ENCODE assay signal across 17 mouse cellular contexts in the genomic region with DNA sequence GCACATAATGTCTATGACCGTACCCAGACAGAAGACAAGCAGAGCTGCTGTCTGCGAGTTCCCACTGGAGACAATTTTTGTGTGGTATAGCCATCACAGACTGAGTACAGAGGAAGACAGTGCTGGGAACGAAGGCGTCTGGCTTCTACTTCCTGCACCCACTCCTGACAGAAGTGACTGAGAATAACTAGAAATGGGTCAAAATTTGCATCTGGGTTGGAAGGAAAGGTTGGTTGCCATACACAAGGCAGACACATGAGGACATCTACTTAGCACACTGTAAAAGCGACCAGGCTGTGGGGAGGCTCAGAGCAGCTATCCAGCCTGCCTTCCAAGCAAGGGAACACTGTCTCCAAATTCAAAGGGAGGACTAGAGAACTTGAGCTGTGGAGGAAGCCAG.
DNase-seq lines count a peak whose midpoint lies in the region; TF ChIP-seq lines count a peak whose summit lies in the region.
"Had no signal": no experiment of that assay in that cellular context is flagged by ENCODE, and none has a peak within 500 bp of the region (broad histone marks: within the 10 kb centered on the region; RNA-seq: fewer than 3 reads in every experiment).

No protein-coding gene starts in this region.

- WGBS in lung, adult 2 months, result 92% methylated on average over 5 of the region's 5 CpGs

- peak overlapping the region; percentile 67; the same call in 1 of the 2 replicates for H3K27ac ChIP-seq in cortical plate, adult 2 months (ENCODE audit: insufficient read depth, low read length)
- H3K27ac ChIP-seq: embryonic facial prominence, embryonic 10.5 days; gastrocnemius, adult 2 months; hindbrain, embryonic 10.5 days; limb, embryonic 12.5 days; midbrain, embryonic 10.5 days had no signal

- no peak overlapping the region for H3K4me3 ChIP-seq in cortical plate, adult 2 months (ENCODE audit: insufficient read depth, low read length)
- H3K4me3 ChIP-seq in lung, adult 2 months (replicated peaks; ENCODE audit: extremely low read depth, low read depth, low read length), result no peak overlapping the region
- H3K4me3 ChIP-seq: embryonic facial prominence, embryonic 10.5 days; gastrocnemius, adult 2 months; heart, embryonic 10.5 days; hindbrain, embryonic 10.5 days; limb, embryonic 12.5 days; midbrain, embryonic 10.5 days had no signal

- peak; percentile 68 to 75 for DNase-seq in frontal cortex, adult 2 months (ENCODE audit: extremely low spot score in 1 of 2, low spot score in 1 of 2)
- DNase-seq in frontal cortex, postnatal 25 days (ENCODE audit: low spot score in 2 of 2), result no peak
- peak; percentile 55 for DNase-seq in left cerebral cortex, adult 11 months (ENCODE audit: low spot score)
- no peak for DNase-seq in left cerebral cortex, postnatal 10 days (ENCODE audit: extremely low spot score in 1 of 2, low spot score in 2 of 2)
- DNase-seq in left cerebral cortex, postnatal 36 days (ENCODE audit: low spot score in 2 of 2), result peak; percentile 47 to 55
- no peak for DNase-seq in thymus, adult 18-20 months
- DNase-seq in lung, adult 2 months, result no peak
- DNase-seq: cerebellum, adult 9-10 months; gastrocnemius, adult 2 months; liver, postnatal 0 days; lung, postnatal 10 days had no signal

- no peak for TF ChIP-seq POLR2A in cortical plate, adult 2 months (IDR thresholded peaks at IDR 0.05; ENCODE audit: extremely low read depth, insufficient read depth, low read length)
- no peak for TF ChIP-seq POLR2A in lung, adult 2 months (IDR thresholded peaks at IDR 0.05; ENCODE audit: borderline replicate concordance, extremely low read depth, low read depth, low read length)

- intact Hi-C loops in left cerebral cortex, postnatal 10 days (cut with DNase I), result no loop called here
- intact Hi-C loops in left cerebral cortex, postnatal 36 days (cut with DNase I), result no loop called here

- TF ChIP-seq CTCF in cortical plate, adult 2 months (IDR thresholded peaks at IDR 0.05; ENCODE audit: extremely low read depth, insufficient read depth, low read length), result no peak
- TF ChIP-seq CTCF in lung, adult 2 months (IDR thresholded peaks at IDR 0.05; ENCODE audit: insufficient read depth, low read length), result no peak

- H3K4me1 ChIP-seq in cortical plate, adult 2 months (ENCODE audit: control insufficient read depth, insufficient read depth, low read length), result peaks cover 4% of the 10 kb centered on the region; the same call in 1 of the 2 replicates
- no peaks in the 10 kb centered on the region for H3K4me1 ChIP-seq in lung, adult 2 months (ENCODE audit: control insufficient read depth, insufficient read depth, low read length)
- H3K4me1 ChIP-seq: hindbrain, embryonic 10.5 days; limb, embryonic 12.5 days had no signal

Comparison
In these comparisons a context has a peak if more than half of its experiments do, and no peak if none do; other contexts are left out.
1. DNase-seq: peak in frontal cortex, adult 2 months (2 of 2), left cerebral cortex, adult 11 months (single experiment) and left cerebral cortex, postnatal 36 days (2 of 2); none in frontal cortex, postnatal 25 days (0 of 2), left cerebral cortex, postnatal 10 days (0 of 2), thymus, adult 18-20 months (0 of 2) and lung, adult 2 months (single experiment).